In the genomic region with DNA sequence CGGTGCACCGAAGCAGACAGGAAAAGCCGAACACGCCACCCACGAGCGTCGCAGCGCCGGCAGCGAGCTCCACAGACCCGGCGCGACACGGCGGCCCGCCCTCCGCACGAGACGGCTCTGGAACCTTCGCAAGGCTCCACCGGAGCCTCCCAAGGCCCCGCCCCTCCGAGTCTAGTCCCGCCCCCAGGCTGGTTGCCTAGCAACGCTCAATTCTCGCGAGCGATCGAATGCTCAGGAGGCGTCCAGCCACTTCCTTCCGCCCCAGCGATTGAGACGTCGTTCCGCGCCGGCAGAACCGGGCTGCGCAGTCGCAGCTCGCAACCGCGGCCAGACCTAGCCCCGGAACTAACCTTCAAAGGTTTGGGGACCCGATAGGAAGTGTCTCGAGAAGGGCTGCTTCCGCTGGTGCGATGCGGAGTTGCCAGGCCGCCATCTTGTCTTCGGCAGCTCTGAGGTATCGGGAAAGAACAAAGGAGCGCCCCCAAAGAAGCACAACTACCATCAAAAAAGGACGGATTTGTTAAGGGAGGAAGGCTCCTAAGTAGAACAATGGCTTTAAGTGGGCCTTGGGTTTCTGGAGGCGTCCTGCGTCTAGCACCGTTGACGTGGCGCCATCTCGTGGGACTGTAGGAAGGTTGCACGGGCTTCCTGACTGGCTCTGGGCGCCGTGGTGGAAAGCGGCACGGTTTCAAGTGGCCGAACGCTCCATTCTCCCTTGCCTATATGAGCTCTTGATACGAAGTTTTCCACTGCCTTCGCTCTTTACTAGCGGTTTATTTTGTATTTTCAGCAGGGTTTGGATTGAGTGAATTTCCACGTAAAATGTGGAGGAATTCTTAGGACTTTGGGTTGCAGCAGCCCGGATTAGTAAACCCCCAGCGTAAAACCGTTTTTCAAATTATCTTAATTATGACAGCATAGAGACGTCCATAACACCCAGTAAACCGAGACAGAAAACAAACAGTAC, we compare ENCODE assay signal across 8 mouse cellular contexts. TPM values are rescaled to one million over a fixed set of nuclear protein-coding genes. Genes with fewer than 3 reads are reported as not detected.
DNase-seq lines count a peak whose midpoint lies in the region; ATAC-seq and TF ChIP-seq lines count a peak whose summit lies in the region.

A gene (minus strand): TSS at position 173 of the 967 bp plus-strand sequence.

- H3K79me2 ChIP-seq in CH12.LX (replicated peaks; ENCODE audit: control insufficient read depth, extremely low read depth, insufficient read depth, poor library complexity, severe bottlenecking): peaks cover 36% of the 10 kb centered on the region

- H3K4me3 ChIP-seq in CH12.LX (replicated peaks in 1 of 3; ENCODE audit: low read depth in 2 of 3, low read length in 2 of 3, poor library complexity in 1 of 3): peak within 1 kb of the TSS; percentile 78 to 94 (median 92)
- H3K4me3 ChIP-seq in forebrain, embryonic 11.5 days (ENCODE audit: low read depth, low read length): peak within 1 kb of the TSS; percentile 81
- H3K4me3 ChIP-seq in heart, embryonic 16.5 days (ENCODE audit: low read length): peak within 1 kb of the TSS; percentile 97
- peak within 1 kb of the TSS; percentile 91 for H3K4me3 ChIP-seq in liver, embryonic 15.5 days (replicated peaks)
- H3K4me3 ChIP-seq in neural tube, embryonic 12.5 days: peak within 1 kb of the TSS; percentile 89

- peaks cover 0 to 20% of the 10 kb centered on the region in 2 experiments; a peak in 3 of 4 replicates for H3K4me1 ChIP-seq in CH12.LX (ENCODE audit: control insufficient read depth in 1 of 2, insufficient read depth in 2 of 2)
- H3K4me1 ChIP-seq in forebrain, embryonic 11.5 days (replicated peaks; ENCODE audit: control insufficient read depth, insufficient read depth, low read length): peaks cover 6% of the 10 kb centered on the region; the same call in 1 of the 2 replicates
- H3K4me1 ChIP-seq in heart, embryonic 16.5 days (ENCODE audit: control insufficient read depth, insufficient read depth, low read length): peaks cover 12% of the 10 kb centered on the region
- peaks cover 31% of the 10 kb centered on the region for H3K4me1 ChIP-seq in liver, embryonic 15.5 days (replicated peaks)
- H3K4me1 ChIP-seq in neural tube, embryonic 12.5 days: peaks cover 13% of the 10 kb centered on the region

- peak; percentile 96 for ATAC-seq in forebrain, embryonic 11.5 days (replicated peaks; ENCODE audit: low FRiP score)
- peak; percentile 97 for ATAC-seq in heart, embryonic 16.5 days (replicated peaks; ENCODE audit: extremely low read depth, insufficient read depth, low FRiP score)
- ATAC-seq in liver, embryonic 15.5 days (ENCODE audit: insufficient read depth): peak; percentile 95
- ATAC-seq in neural tube, embryonic 12.5 days (ENCODE audit: low FRiP score, low read depth): peak; percentile 99

- peak within 1 kb of the TSS; percentile 97 for H3K9ac ChIP-seq in CH12.LX (ENCODE audit: insufficient read depth, low read depth)
- peak within 1 kb of the TSS; percentile 96 for H3K9ac ChIP-seq in forebrain, embryonic 11.5 days (ENCODE audit: low read length)
- H3K9ac ChIP-seq in heart, embryonic 16.5 days (ENCODE audit: low read length): peak within 1 kb of the TSS; percentile 92
- peak within 1 kb of the TSS; percentile 89 for H3K9ac ChIP-seq in liver, embryonic 15.5 days
- peak within 1 kb of the TSS; percentile 89 for H3K9ac ChIP-seq in neural tube, embryonic 12.5 days

- peaks cover 0 to 9% of the 10 kb centered on the region in 2 experiments for H3K36me3 ChIP-seq in CH12.LX (replicated peaks in 1 of 2; ENCODE audit: control insufficient read depth in 1 of 2, insufficient read depth in 1 of 2, low read length in 1 of 2)
- no peaks in the 10 kb centered on the region for H3K36me3 ChIP-seq in forebrain, embryonic 11.5 days (ENCODE audit: control insufficient read depth, insufficient read depth, low read length)
- H3K36me3 ChIP-seq in heart, embryonic 16.5 days (ENCODE audit: control insufficient read depth, insufficient read depth): no peaks in the 10 kb centered on the region
- H3K36me3 ChIP-seq in liver, embryonic 15.5 days (replicated peaks): peaks cover under 1% of the 10 kb centered on the region
- no peaks in the 10 kb centered on the region for H3K36me3 ChIP-seq in neural tube, embryonic 12.5 days

- H3K27ac ChIP-seq in CH12.LX (ENCODE audit: insufficient read depth, low read depth): peak within 1 kb of the TSS; percentile 86
- peak within 1 kb of the TSS; percentile 99 for H3K27ac ChIP-seq in forebrain, embryonic 11.5 days (ENCODE audit: low read depth, low read length)
- peak within 1 kb of the TSS; percentile 99 for H3K27ac ChIP-seq in heart, embryonic 16.5 days (ENCODE audit: low read length)
- H3K27ac ChIP-seq in liver, embryonic 15.5 days (replicated peaks): peak within 1 kb of the TSS; percentile 94
- peak within 1 kb of the TSS; percentile 94 for H3K27ac ChIP-seq in neural tube, embryonic 12.5 days

- H3K4me2 ChIP-seq in CH12.LX (ENCODE audit: insufficient read depth, low read depth, poor library complexity, severe bottlenecking): peak within 1 kb of the TSS; percentile 97; the same call in 1 of the 2 replicates
- peak within 1 kb of the TSS; percentile 51 for H3K4me2 ChIP-seq in forebrain, embryonic 11.5 days (ENCODE audit: low read depth, low read length, severe bottlenecking)
- H3K4me2 ChIP-seq in heart, embryonic 16.5 days (ENCODE audit: low read depth, low read length): peak within 1 kb of the TSS; percentile 80
- H3K4me2 ChIP-seq in liver, embryonic 15.5 days: peak within 1 kb of the TSS; percentile 82
- H3K4me2 ChIP-seq in neural tube, embryonic 12.5 days (replicated peaks): peak within 1 kb of the TSS; percentile 70

- TF ChIP-seq CTCF in CH12.LX (conservative IDR thresholded peaks at IDR 0.05 in 1 of 2, IDR thresholded peaks at IDR 0.05 in 1 of 2; ENCODE audit: low read depth in 2 of 2, low read length in 2 of 2): peak; percentile 25 to 78; a peak in 2 of 4 replicates

- peak; percentile 86 for TF ChIP-seq POLR2A in CH12.LX (IDR thresholded peaks at IDR 0.05; ENCODE audit: low read depth, low read length)

- peak; percentile 98 for DNase-seq in CH12.LX (ENCODE audit: extremely low read depth)
- peak; percentile 97 for DNase-seq in c-Kit-positive CD71-positive TER-119-negative erythroid progenitor cells, embryonic 14.5 days (ENCODE audit: low read depth)
- peak; percentile 100 for DNase-seq in forebrain, embryonic 11.5 days (ENCODE audit: low spot score)
- DNase-seq in kidney, postnatal 36 days: peak; percentile 99 to 100
- peak; percentile 98 for DNase-seq in telencephalon, adult 2 months (ENCODE audit: low read depth, low spot score)

- TF ChIP-seq EP300 in CH12.LX (IDR thresholded peaks at IDR 0.05; ENCODE audit: low read length): no peak

- under 1% methylated on average over 76 of the region's 76 CpGs for WGBS in forebrain, embryonic 11.5 days
- WGBS in heart, embryonic 16.5 days: under 1% methylated on average over 76 of the region's 76 CpGs
- under 1% methylated on average over 74 of the region's 76 CpGs for WGBS in liver, embryonic 15.5 days (ENCODE audit: insufficient replicate concordance)
- WGBS in neural tube, embryonic 12.5 days: under 1% methylated on average over 76 of the region's 76 CpGs

- peak; percentile 25 for TF ChIP-seq RAD21 in CH12.LX (IDR thresholded peaks at IDR 0.05; ENCODE audit: low read depth, low read length)

- in situ Hi-C loops in CH12.LX (cut with MboI; ENCODE audit: low pct_ligation_motif_present, low pct_unique_long_range_greater_than_20kb, low sequenced_read_pairs): loop anchor here (25.0 kb wide), 1 partner anchor 524 kb away; no protein-coding TSS in a partner anchor

- dilution Hi-C loops in CH12.LX (cut with MboI; ENCODE audit: extremely low pct_ligation_motif_present, extremely low pct_unique_long_range_greater_than_20kb, low sequenced_read_pairs): no loop called here

- no peaks in the 10 kb centered on the region for H3K27me3 ChIP-seq in CH12.LX (replicated peaks)
- no peaks in the 10 kb centered on the region for H3K27me3 ChIP-seq in forebrain, embryonic 11.5 days (ENCODE audit: control insufficient read depth, insufficient read depth, low read length)
- H3K27me3 ChIP-seq in heart, embryonic 16.5 days (ENCODE audit: control insufficient read depth, insufficient read depth, low read length): no peaks in the 10 kb centered on the region
- H3K27me3 ChIP-seq in liver, embryonic 15.5 days: no peaks in the 10 kb centered on the region
- no peaks in the 10 kb centered on the region for H3K27me3 ChIP-seq in neural tube, embryonic 12.5 days (replicated peaks)

- no peaks in the 10 kb centered on the region for H3K9me3 ChIP-seq in CH12.LX (replicated peaks; ENCODE audit: low read length)
- H3K9me3 ChIP-seq in forebrain, embryonic 11.5 days (ENCODE audit: control insufficient read depth, low read length): no peaks in the 10 kb centered on the region
- no peaks in the 10 kb centered on the region for H3K9me3 ChIP-seq in heart, embryonic 16.5 days (replicated peaks; ENCODE audit: control insufficient read depth, low read length)
- H3K9me3 ChIP-seq in liver, embryonic 15.5 days (replicated peaks): no peaks in the 10 kb centered on the region
- no peaks in the 10 kb centered on the region for H3K9me3 ChIP-seq in neural tube, embryonic 12.5 days

TF ChIP-seq in CH12.LX, 34 proteins besides CTCF, POLR2A, EP300 and RAD21 (continues in another document):
- TF ChIP-seq JUND (conservative IDR thresholded peaks at IDR 0.05; ENCODE audit: low read depth, low read length) (no peak), GABPA (IDR thresholded peaks at IDR 0.05; ENCODE audit: insufficient replicate concordance, low read depth, low read length) (no peak; the same call in 1 of the 2 replicates), ELF1 (IDR thresholded peaks at IDR 0.05; ENCODE audit: low read depth, low read length) (peak; percentile 93), JUN (IDR thresholded peaks at IDR 0.05; ENCODE audit: insufficient read depth, low read depth, low read length) (no peak), E2F4 (IDR thresholded peaks at IDR 0.05; ENCODE audit: insufficient replicate concordance, low read depth, low read length) (no peak), ZKSCAN1 (IDR thresholded peaks at IDR 0.05; ENCODE audit: borderline replicate concordance, low read depth, low read length) (no peak), CHD1 (IDR thresholded peaks at IDR 0.05; ENCODE audit: low read depth, low read length) (peak; percentile 78; the same call in 1 of the 2 replicates), CHD2 (IDR thresholded peaks at IDR 0.05; ENCODE audit: low read length) (peak; percentile 98), MAFK (IDR thresholded peaks at IDR 0.05; ENCODE audit: insufficient replicate concordance, low read length) (no peak), BHLHE40 (IDR thresholded peaks at IDR 0.05; ENCODE audit: low read depth, low read length) (peak; percentile 94)

RNA-seq across cellular contexts. Expression of the gene that starts here (rescaled TPM):
- total RNA-seq in CH12.LX (2012; rRNA removed): 130 and 174 TPM in 2 replicates
- total RNA-seq in CH12.LX (2014; rRNA removed): 390 and 459 TPM in 2 replicates
- polyA plus RNA-seq in CH12.LX (2012; ENCODE audit: insufficient read length, low read depth): 357 and 459 TPM in 2 replicates
- polyA plus RNA-seq in forebrain, embryonic 11.5 days (2014; fragmentation: Nextera tagmentation; extraction: Ambion mirVana): 316 and 341 TPM in 2 replicates
- polyA plus RNA-seq in heart, embryonic 16.5 days (2015; fragmentation: Nextera tagmentation; extraction: Ambion mirVana): 146 and 196 TPM in 2 replicates
- 98.4 and 117 TPM in 2 replicates for polyA plus RNA-seq in liver, embryonic 15.5 days (2015; fragmentation: Nextera tagmentation; extraction: Ambion mirVana)
- polyA plus RNA-seq in neural tube, embryonic 12.5 days (2016; fragmentation: Nextera tagmentation; extraction: Ambion mirVana): 245 and 262 TPM in 2 replicates

Comparison
In these comparisons a context has a peak if more than half of its experiments do, and no peak if none do; other contexts are left out.
1. Peak in every context shown above with its lines: DNase-seq, ATAC-seq, H3K4me3 ChIP-seq and H3K27ac ChIP-seq.